Mouse (Mus musculus): Measurements from ENCODE around the gene Bach2.

The Bach2 gene

DNA sequence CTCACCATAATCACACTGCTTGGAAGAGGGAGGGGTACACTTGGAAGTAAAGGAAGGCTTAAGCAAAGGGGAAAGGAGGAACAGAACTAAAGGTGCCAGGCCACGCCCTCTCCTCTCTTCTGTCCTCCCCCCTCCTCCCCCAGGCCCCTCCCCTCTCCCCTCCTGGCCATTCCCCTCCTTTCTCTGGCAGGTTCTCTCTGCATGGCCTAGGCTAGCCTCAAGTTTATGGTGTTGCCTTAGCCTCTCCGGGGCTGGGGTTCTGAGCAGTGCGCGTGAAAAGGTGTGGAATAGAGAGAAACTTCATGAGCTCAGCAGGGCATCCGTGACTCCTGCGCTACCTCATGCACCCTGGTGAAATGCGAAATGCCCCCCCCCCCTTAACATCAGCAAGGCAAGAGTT is 254.2 kb downstream of the Bach2 start:
- TF ChIP-seq NANOG (IDR thresholded peaks at IDR 0.05; ENCODE audit: borderline replicate concordance, low read length) = no peak
- TF ChIP-seq CTCF (conservative IDR thresholded peaks at IDR 0.05; ENCODE audit: low read length) = no peak
- no peak for TF ChIP-seq POU5F1 (IDR thresholded peaks at IDR 0.05; ENCODE audit: borderline replicate concordance, low read length)
- Histone ChIP-seq H3K4me3 (replicated peaks; ENCODE audit: low read length) (no peak overlapping the region), H3K4me1 (replicated peaks; ENCODE audit: low read depth, low read length) (peaks cover 9% of the 10 kb centered on the region), H3K27me3 (ENCODE audit: insufficient read depth, low read length) (peaks cover 11% of the 10 kb centered on the region; the same call in 1 of the 2 replicates), H3K36me3 (ENCODE audit: insufficient read depth, low read length) (no peaks in the 10 kb centered on the region), H3K9me3 (ENCODE audit: low read length) (peaks cover 21% of the 10 kb centered on the region)

GRCm38 (mm10) chr4:32501780-32502179 is 263.2 kb downstream of the Bach2 start:
- peaks cover 33% of the 10 kb centered on the region for H3K9me3 ChIP-seq (ENCODE audit: low read length)
- no peak overlapping the region for H3K4me3 ChIP-seq (replicated peaks; ENCODE audit: low read length)
- H3K36me3 ChIP-seq (ENCODE audit: insufficient read depth, low read length) = no peaks in the 10 kb centered on the region
- TF ChIP-seq CTCF (conservative IDR thresholded peaks at IDR 0.05; ENCODE audit: low read length) (no peak), NANOG (IDR thresholded peaks at IDR 0.05; ENCODE audit: borderline replicate concordance, low read length) (no peak), POU5F1 (IDR thresholded peaks at IDR 0.05; ENCODE audit: borderline replicate concordance, low read length) (no peak)
- no peaks in the 10 kb centered on the region for H3K27me3 ChIP-seq (ENCODE audit: insufficient read depth, low read length)
- H3K4me1 ChIP-seq (replicated peaks; ENCODE audit: low read depth, low read length) = peaks cover 21% of the 10 kb centered on the region

GRCm38 (mm10) chr4:32502181-32502580 is 263.6 kb downstream of the Bach2 start:
- no peaks in the 10 kb centered on the region for H3K27me3 ChIP-seq (ENCODE audit: insufficient read depth, low read length)
- no peak overlapping the region; the same call in 1 of the 2 replicates for H3K4me3 ChIP-seq (replicated peaks; ENCODE audit: low read length)
- H3K9me3 ChIP-seq (ENCODE audit: low read length) = peaks cover 33% of the 10 kb centered on the region
- peaks cover 21% of the 10 kb centered on the region for H3K4me1 ChIP-seq (replicated peaks; ENCODE audit: low read depth, low read length)
- TF ChIP-seq POU5F1 (IDR thresholded peaks at IDR 0.05; ENCODE audit: borderline replicate concordance, low read length) = no peak
- TF ChIP-seq CTCF (conservative IDR thresholded peaks at IDR 0.05; ENCODE audit: low read length) = no peak
- TF ChIP-seq NANOG (IDR thresholded peaks at IDR 0.05; ENCODE audit: borderline replicate concordance, low read length) = no peak
- no peaks in the 10 kb centered on the region for H3K36me3 ChIP-seq (ENCODE audit: insufficient read depth, low read length)

GRCm38 (mm10) chr4:32504236-32504635 is 265.6 kb downstream of the Bach2 start:
- peaks cover 18% of the 10 kb centered on the region for H3K4me1 ChIP-seq (replicated peaks; ENCODE audit: low read depth, low read length)
- TF ChIP-seq NANOG (IDR thresholded peaks at IDR 0.05; ENCODE audit: borderline replicate concordance, low read length) (no peak), CTCF (conservative IDR thresholded peaks at IDR 0.05; ENCODE audit: low read length) (no peak), POU5F1 (IDR thresholded peaks at IDR 0.05; ENCODE audit: borderline replicate concordance, low read length) (no peak)
- no peak overlapping the region for H3K4me3 ChIP-seq (replicated peaks; ENCODE audit: low read length)
- H3K9me3 ChIP-seq (ENCODE audit: low read length) = peaks cover 21% of the 10 kb centered on the region
- no peaks in the 10 kb centered on the region for H3K36me3 ChIP-seq (ENCODE audit: insufficient read depth, low read length)
- 0 out of 2 replicates have a peak, but pooled peaks cover 4% of the 10 kb centered on the region for H3K27me3 ChIP-seq (ENCODE audit: insufficient read depth, low read length)

DNA sequence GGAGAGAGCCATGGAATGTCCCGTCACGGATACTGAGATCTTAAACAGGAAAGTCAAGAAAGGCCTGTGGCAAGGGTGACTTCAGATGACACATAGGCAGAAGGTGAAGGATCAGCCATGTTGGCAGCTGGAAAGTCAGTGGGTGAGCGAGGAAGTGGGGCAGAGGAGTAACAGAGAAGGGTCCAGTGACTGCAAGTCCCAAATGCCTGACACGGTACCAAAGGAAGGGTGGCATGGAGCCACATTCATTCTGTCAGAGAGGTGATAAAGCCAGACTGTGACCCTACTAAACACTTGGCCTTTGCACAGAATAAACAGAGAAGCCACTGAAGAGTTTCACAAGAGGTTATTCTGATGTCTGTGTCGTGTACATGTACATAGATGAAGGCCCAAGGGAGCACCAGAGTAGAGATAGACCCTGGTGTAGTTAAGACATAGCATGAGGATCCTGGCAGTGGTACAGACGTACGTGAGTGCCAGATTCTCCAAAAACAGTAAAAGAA is 267.8 kb downstream of the Bach2 start:
- no peak for TF ChIP-seq POU5F1 (IDR thresholded peaks at IDR 0.05; ENCODE audit: borderline replicate concordance, low read length)
- no peak for TF ChIP-seq CTCF (conservative IDR thresholded peaks at IDR 0.05; ENCODE audit: low read length)
- no peak for TF ChIP-seq NANOG (IDR thresholded peaks at IDR 0.05; ENCODE audit: borderline replicate concordance, low read length)
- Histone ChIP-seq H3K4me3 (replicated peaks; ENCODE audit: low read length) (no peak overlapping the region), H3K4me1 (replicated peaks; ENCODE audit: low read depth, low read length) (peaks cover 15% of the 10 kb centered on the region), H3K36me3 (ENCODE audit: insufficient read depth, low read length) (no peaks in the 10 kb centered on the region), H3K27me3 (ENCODE audit: insufficient read depth, low read length) (0 out of 2 replicates have a peak, but pooled peaks cover 4% of the 10 kb centered on the region), H3K9me3 (ENCODE audit: low read length) (peaks cover 7% of the 10 kb centered on the region; the same call in 1 of the 2 replicates)

- TF ChIP-seq CTCF (conservative IDR thresholded peaks at IDR 0.05; ENCODE audit: low read length) (no peak), NANOG (IDR thresholded peaks at IDR 0.05; ENCODE audit: borderline replicate concordance, low read length) (no peak), POU5F1 (IDR thresholded peaks at IDR 0.05; ENCODE audit: borderline replicate concordance, low read length) (no peak)
- peaks cover 11% of the 10 kb centered on the region for H3K4me1 ChIP-seq (replicated peaks; ENCODE audit: low read depth, low read length)
Measured at GRCm38 (mm10) chr4:32507041-32507440, 268.4 kb downstream of the Bach2 start.

DNA sequence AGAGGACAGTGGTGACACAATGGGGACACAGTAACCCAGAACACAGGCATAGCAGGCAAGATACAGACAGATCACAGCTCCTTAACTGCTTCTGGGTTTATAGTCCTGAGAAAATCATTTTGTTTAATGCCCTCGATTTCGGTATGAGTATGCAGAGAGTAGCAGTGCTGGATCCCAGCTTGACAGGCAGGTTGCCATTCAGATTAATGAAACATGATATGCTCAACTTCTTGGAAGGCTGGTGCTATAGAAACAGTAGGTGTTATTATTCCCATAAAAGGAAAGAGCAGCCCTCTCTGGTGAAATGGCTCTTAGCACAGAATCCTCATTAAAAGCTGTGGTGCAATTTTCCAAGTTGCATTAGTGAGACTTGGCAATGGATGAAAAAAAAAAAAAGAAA is 270.0 kb downstream of the Bach2 start:
- 0 out of 2 replicates have a peak, but pooled peaks cover 4% of the 10 kb centered on the region for H3K27me3 ChIP-seq (ENCODE audit: insufficient read depth, low read length)
- TF ChIP-seq NANOG (IDR thresholded peaks at IDR 0.05; ENCODE audit: borderline replicate concordance, low read length) (no peak), CTCF (conservative IDR thresholded peaks at IDR 0.05; ENCODE audit: low read length) (no peak), POU5F1 (IDR thresholded peaks at IDR 0.05; ENCODE audit: borderline replicate concordance, low read length) (no peak)
- H3K4me3 ChIP-seq (replicated peaks; ENCODE audit: low read length) = no peak overlapping the region
- no peaks in the 10 kb centered on the region for H3K4me1 ChIP-seq (replicated peaks; ENCODE audit: low read depth, low read length)
- no peaks in the 10 kb centered on the region for H3K36me3 ChIP-seq (ENCODE audit: insufficient read depth, low read length)
- no peaks in the 10 kb centered on the region for H3K9me3 ChIP-seq (ENCODE audit: low read length)

More at GRCm38 (mm10) chr4:32507041-32507440, 268.4 kb downstream of the Bach2 start:
- peaks cover 7% of the 10 kb centered on the region; the same call in 1 of the 2 replicates for H3K9me3 ChIP-seq (ENCODE audit: low read length)
- no peak overlapping the region for H3K4me3 ChIP-seq (replicated peaks; ENCODE audit: low read length)
- H3K27me3 ChIP-seq (ENCODE audit: insufficient read depth, low read length) = 0 out of 2 replicates have a peak, but pooled peaks cover 4% of the 10 kb centered on the region
- no peaks in the 10 kb centered on the region for H3K36me3 ChIP-seq (ENCODE audit: insufficient read depth, low read length)

DNA sequence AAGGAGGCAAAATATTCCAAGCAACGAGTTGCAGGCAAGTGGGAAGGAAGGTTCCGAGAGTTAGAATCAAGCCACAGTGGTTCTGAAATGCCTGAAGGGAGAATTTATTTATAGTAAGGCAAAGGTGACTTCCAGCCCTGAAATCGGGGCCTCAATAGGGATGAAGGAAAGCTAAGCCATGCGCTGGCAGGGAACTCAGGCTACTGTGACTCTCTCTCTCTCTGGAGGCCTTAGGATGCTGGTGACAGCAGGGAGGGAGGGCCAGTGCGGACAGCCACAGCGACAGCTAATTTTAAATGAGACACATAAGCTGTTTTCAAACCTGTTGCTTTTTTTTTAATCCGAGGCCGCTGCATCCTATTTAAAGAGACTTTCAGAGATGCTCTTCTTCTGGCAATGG is 270.4 kb downstream of the Bach2 start:
- Histone ChIP-seq H3K27me3 (ENCODE audit: insufficient read depth, low read length) (0 out of 2 replicates have a peak, but pooled peaks cover 4% of the 10 kb centered on the region), H3K4me1 (replicated peaks; ENCODE audit: low read depth, low read length) (no peaks in the 10 kb centered on the region), H3K4me3 (replicated peaks; ENCODE audit: low read length) (no peak overlapping the region), H3K36me3 (ENCODE audit: insufficient read depth, low read length) (no peaks in the 10 kb centered on the region), H3K9me3 (ENCODE audit: low read length) (no peaks in the 10 kb centered on the region)
- no peak for TF ChIP-seq NANOG (IDR thresholded peaks at IDR 0.05; ENCODE audit: borderline replicate concordance, low read length)
- TF ChIP-seq POU5F1 (IDR thresholded peaks at IDR 0.05; ENCODE audit: borderline replicate concordance, low read length) = no peak
- TF ChIP-seq CTCF (conservative IDR thresholded peaks at IDR 0.05; ENCODE audit: low read length) = no peak

Data from E14TG2a.4 (cell line).